Mouse (Mus musculus) stomach, postnatal 0 days (tissue): ENCODE results near the gene Git1. TPM values are rescaled to one million over a fixed set of nuclear protein-coding genes. Genes with fewer than 3 reads are reported as not detected.

ENCODE experiments used
- ATAC-seq: fragments of 200-750 bp; cut with Nextera tagmentation; 2 replicates; pipeline ENCODE4 v1.8.0; 2017; ENCODE audit not compliant: low FRiP score, low TSS enrichment
- DNase-seq: peaks from one replicate; pipeline ENCODE4 v3.0.0-alpha.2; 2016; ENCODE audit warnings: low spot score
- H3K27ac ChIP-seq: fragments of 300-500 bp; sonication (generic); replicated peaks from 2 replicates; pipeline ENCODE4 v1.5.1; 2014; ENCODE audit warnings: mild to moderate bottlenecking, control low read depth
- H3K27me3 ChIP-seq: fragments of 300-500 bp; sonication (generic); 2 replicates; pipeline ENCODE4 v1.6.1; 2014; ENCODE audit warnings: low read length; ENCODE audit not compliant: control insufficient read depth, insufficient read depth
- H3K36me3 ChIP-seq: fragments of 300-500 bp; sonication (generic); 2 replicates; pipeline ENCODE4 v1.6.1; 2014; ENCODE audit warnings: low read length, mixed read lengths; ENCODE audit not compliant: control insufficient read depth, insufficient read depth
- H3K4me1 ChIP-seq: fragments of 300-500 bp; sonication (generic); replicated peaks from 2 replicates; pipeline ENCODE4 v1.6.1; 2014; ENCODE audit warnings: antibody characterized with exemption; ENCODE audit not compliant: control insufficient read depth, insufficient read depth
- H3K4me2 ChIP-seq: fragments of 300-500 bp; sonication (generic); replicated peaks from 2 replicates; pipeline ENCODE4 v1.6.1; 2014; ENCODE audit warnings: low read depth, mild to moderate bottlenecking, control low read depth, moderate library complexity
- H3K4me3 ChIP-seq: fragments of 300-500 bp; sonication (generic); 2 replicates; pipeline ENCODE4 v1.5.1; 2014; ENCODE audit warnings: low read depth, low read length, control low read depth
- H3K9ac ChIP-seq: fragments of 300-500 bp; sonication (generic); 2 replicates; pipeline ENCODE4 v1.6.1; 2014; ENCODE audit warnings: mild to moderate bottlenecking, low read length, control low read depth, mixed read lengths
- H3K9me3 ChIP-seq: fragments of 300-500 bp; sonication (generic); 2 replicates; pipeline ENCODE4 v1.6.1; 2016; ENCODE audit warnings: low read length; ENCODE audit not compliant: control insufficient read depth
- CTCF ChIP-seq: IDR thresholded peaks from 2 replicates; pipeline ENCODE4 v1.5.1; 2016; ENCODE audit warnings: antibody characterized with exemption, low read depth, mild to moderate bottlenecking, moderate library complexity
- EP300 ChIP-seq: optimal IDR thresholded peaks from 2 replicates; pipeline ENCODE3; 2016; ENCODE audit warnings: antibody characterized with exemption
- WGBS: fragments of 180-500 bp; shearing (Covaris S2); extraction: QIAGEN DNeasy Blood & Tissue Kit; methylation state at CpG from one replicate; pipeline ENCODE4 v1.1.7; 2014; 5-methylcytosine and 5-hydroxymethylcytosine counted together
- polyA plus RNA-seq: library from polyadenylated mRNA; unstranded; fragments of >200 nt; fragmentation: Nextera tagmentation; extraction: Ambion mirVana; gene quantifications from 2 replicates; pipeline ENCODE4 v1.2.1, GENCODE M21; 2015

The Git1 gene
- polyA plus RNA-seq, 1 experiment from 2014 or later = 5.9 TPM

- no peak for TF ChIP-seq EP300
- no peak for TF ChIP-seq CTCF
Measured at GRCm38 (mm10) chr11:77532202-77532846, 39.0 kb downstream of the Git1 start.

DNA sequence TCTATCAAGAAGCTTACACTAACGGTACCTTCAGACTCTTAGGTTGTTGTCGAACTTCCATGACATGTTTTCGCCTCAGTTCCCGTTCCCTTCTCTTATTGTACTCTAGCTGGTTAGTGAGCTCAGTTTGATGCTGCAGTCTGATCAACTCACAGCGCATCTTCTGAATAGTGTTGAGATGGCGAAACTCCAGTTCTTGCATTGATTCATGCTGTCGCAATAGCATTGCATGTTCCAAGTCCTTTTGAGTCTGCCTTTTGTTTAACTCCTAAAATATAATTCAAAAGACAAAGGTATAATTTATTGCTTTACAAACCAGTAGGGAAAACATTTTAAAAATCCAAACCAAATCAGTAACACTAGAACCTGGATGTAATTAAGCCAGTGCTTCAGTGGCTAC, 51.9 kb downstream of the Git1 start:
- WGBS = 86% methylated on average over 7 of the region's 7 CpGs

More at GRCm38 (mm10) chr11:77532202-77532846, 39.0 kb downstream of the Git1 start:
- Histone ChIP-seq H3K27me3 (no peaks in the 10 kb centered on the region), H3K4me1 (no peaks in the 10 kb centered on the region), H3K36me3 (no peaks in the 10 kb centered on the region), H3K4me2 (no peak overlapping the region), H3K27ac (no peak overlapping the region), H3K9me3 (no peaks in the 10 kb centered on the region), H3K4me3 (no peak overlapping the region), H3K9ac (no peak overlapping the region)
- ATAC-seq = no peak
- DNase-seq = no peak
- WGBS = 76% methylated on average over 4 of the region's 4 CpGs

More for the DNA sequence above, 51.9 kb downstream of the Git1 start:
- Histone ChIP-seq H3K27me3 (no peaks in the 10 kb centered on the region), H3K27ac (no peak overlapping the region), H3K9ac (no peak overlapping the region), H3K36me3 (peaks cover 14% of the 10 kb centered on the region), H3K4me1 (no peaks in the 10 kb centered on the region), H3K4me3 (no peak overlapping the region), H3K9me3 (no peaks in the 10 kb centered on the region), H3K4me2 (no peak overlapping the region)
- no peak for TF ChIP-seq CTCF
- TF ChIP-seq EP300 = no peak
- DNase-seq = no peak
- no peak for ATAC-seq

Other genes starting within 250 kb of the Git1 start
- gene Coro6, start 31.2 kb upstream of the Git1 start, polyA plus RNA-seq = 0.11 and 0.22 TPM in 2 replicates
- gene Ankrd13b, start 3.9 kb upstream of the Git1 start, polyA plus RNA-seq = 2.4 and 3.0 TPM in 2 replicates
- 1.8 and 1.9 TPM in 2 replicates for gene Abhd15, start 21.6 kb downstream of the Git1 start, polyA plus RNA-seq
- 19.5 and 20.9 TPM in 2 replicates for gene Trp53i13, start 22.4 kb downstream of the Git1 start, polyA plus RNA-seq
- gene Gm10392, start 25.6 kb downstream of the Git1 start, polyA plus RNA-seq = 0.06 and 0.07 TPM in 2 replicates
- 11.8 and 12.2 TPM in 2 replicates for gene Taok1, start 114.3 kb downstream of the Git1 start, polyA plus RNA-seq
- gene Nufip2, start 192.6 kb downstream of the Git1 start, polyA plus RNA-seq = 2.7 and 2.8 TPM in 2 replicates
- not detected in 2 replicates for gene Cryba1, start 231.7 kb downstream of the Git1 start, polyA plus RNA-seq